Mouse (Mus musculus) myocyte (in vitro differentiated cells): Measurements from ENCODE around the gene C5ar1. TPM values are rescaled to one million over a fixed set of nuclear protein-coding genes. Genes with fewer than 3 reads are reported as not detected.

Experiments
- H3K27me3 ChIP-seq: one replicate; pipeline ENCODE4 v1.6.1; 2011; ENCODE audit not compliant: control insufficient read depth, insufficient read depth, insufficient read length
- H3K36me3 ChIP-seq: one replicate; pipeline ENCODE4 v1.6.1; 2011; ENCODE audit not compliant: control insufficient read depth, insufficient read depth
- H3K4me2 ChIP-seq: one replicate; pipeline ENCODE4 v1.6.1; 2011; ENCODE audit warnings: low read depth, control low read depth
- H3K4me3 ChIP-seq: one replicate; pipeline ENCODE4 v1.5.1; 2011; ENCODE audit warnings: mild to moderate bottlenecking, control low read depth, moderate library complexity
- H3K79me2 ChIP-seq: one replicate; pipeline ENCODE4 v1.6.1; 2011; ENCODE audit not compliant: control insufficient read depth, insufficient read depth
- H3ac ChIP-seq: one replicate; pipeline ENCODE4 v1.6.1; 2011; ENCODE audit not compliant: control insufficient read depth, insufficient read length
- CEBPB ChIP-seq: IDR thresholded peaks from 2 replicates; pipeline ENCODE4 v1.6.1; 2011; ENCODE audit warnings: mild to moderate bottlenecking, moderate library complexity; ENCODE audit not compliant: poor library complexity, insufficient read depth, severe bottlenecking
- E2F4 ChIP-seq: IDR thresholded peaks from one replicate; pipeline ENCODE4 v1.6.1; 2011; ENCODE audit warnings: mild to moderate bottlenecking, control low read depth, moderate library complexity; ENCODE audit not compliant: insufficient read depth
- MAX ChIP-seq: IDR thresholded peaks from one replicate; pipeline ENCODE4 v1.6.1; 2011; ENCODE audit warnings: low read depth, mild to moderate bottlenecking, control low read depth
- MYOD1 ChIP-seq, 3 experiments: IDR thresholded peaks; one replicate each; pipeline ENCODE4 v1.6.1; 2011; ENCODE audit warnings: control low read depth in 2 of 3, low read depth in 2 of 3, mild to moderate bottlenecking in 2 of 3, moderate library complexity in 1 of 3; ENCODE audit not compliant: insufficient read length in 2 of 3, control insufficient read depth in 1 of 3
- MYOG ChIP-seq, 3 experiments: IDR thresholded peaks; one replicate each; pipeline ENCODE4 v1.6.1; 2011; ENCODE audit warnings: control low read depth in 2 of 3, low read depth in 2 of 3, mild to moderate bottlenecking in 2 of 3; ENCODE audit not compliant: insufficient read length in 2 of 3, control insufficient read depth in 1 of 3, insufficient read depth in 1 of 3
- POLR2A ChIP-seq: IDR thresholded peaks from one replicate; pipeline ENCODE4 v1.6.1; 2011; ENCODE audit warnings: low read depth, mild to moderate bottlenecking, control low read depth, moderate library complexity; ENCODE audit not compliant: insufficient read length
- POLR2AphosphoS2 ChIP-seq: IDR thresholded peaks from one replicate; pipeline ENCODE4 v1.6.1; 2011; ENCODE audit warnings: low read depth, control low read depth; ENCODE audit not compliant: insufficient read length
- REST ChIP-seq: IDR thresholded peaks from one replicate; pipeline ENCODE4 v1.6.1; 2011; ENCODE audit warnings: mild to moderate bottlenecking, control low read depth, moderate library complexity; ENCODE audit not compliant: insufficient read depth, insufficient read length
- SRF ChIP-seq: IDR thresholded peaks from one replicate; pipeline ENCODE4 v1.6.1; 2011; ENCODE audit warnings: low read depth; ENCODE audit not compliant: control insufficient read depth, insufficient read length
- TCF12 ChIP-seq: IDR thresholded peaks from one replicate; pipeline ENCODE4 v1.6.1; 2011; ENCODE audit warnings: mild to moderate bottlenecking, control low read depth; ENCODE audit not compliant: poor library complexity, insufficient read depth, severe bottlenecking
- TCF3 ChIP-seq: IDR thresholded peaks from one replicate; pipeline ENCODE4 v1.6.1; 2011; ENCODE audit warnings: low read depth, control low read depth; ENCODE audit not compliant: insufficient read length
- USF1 ChIP-seq: IDR thresholded peaks from one replicate; pipeline ENCODE4 v1.6.1; 2011; ENCODE audit warnings: low read depth, mild to moderate bottlenecking, control low read depth, moderate library complexity
- polyA plus RNA-seq: library from polyadenylated mRNA; unstranded; fragments of >200 nt; fragmentation: generic; extraction: Trizol; gene quantifications from one replicate; pipeline ENCODE4 v1.2.1, GENCODE M21; 2012; ENCODE audit warnings: missing spikeins

Gene C5ar1
- polyA plus RNA-seq, 1 experiment, result not detected

GRCm38 (mm10) chr7:16285450-16286025, 26.2 kb upstream of the C5ar1 start:
- peak overlapping the region; percentile 80 for H3K4me2 ChIP-seq
- H3ac ChIP-seq, result no peak overlapping the region
- H3K4me3 ChIP-seq, result peak overlapping the region; percentile 36
- H3K36me3 ChIP-seq, result peaks cover 12% of the 10 kb centered on the region
- no peaks in the 10 kb centered on the region for H3K27me3 ChIP-seq
- no peak for TF ChIP-seq MYOD1 (IDR thresholded peaks at IDR 0.05; ENCODE audit: control insufficient read depth in 1 of 3, insufficient read length in 2 of 3, low read depth in 2 of 3)
- TF ChIP-seq MAX, result no peak
- no peak for TF ChIP-seq MYOG (IDR thresholded peaks at IDR 0.05; ENCODE audit: control insufficient read depth in 1 of 3, insufficient read depth in 1 of 3, insufficient read length in 2 of 3, low read depth in 2 of 3)
- TF ChIP-seq POLR2AphosphoS2, result no peak
- TF ChIP-seq TCF12, result no peak
- no peak for TF ChIP-seq E2F4
- no peak for TF ChIP-seq POLR2A
- TF ChIP-seq REST, result no peak
- TF ChIP-seq CEBPB, result no peak
- TF ChIP-seq USF1, result no peak
- TF ChIP-seq TCF3, result no peak
- no peak for TF ChIP-seq SRF
- peaks cover 13% of the 10 kb centered on the region for H3K79me2 ChIP-seq

- Histone ChIP-seq H3K79me2 (peaks cover 13% of the 10 kb centered on the region), H3K36me3 (peaks cover 12% of the 10 kb centered on the region), H3K4me2 (peak overlapping the region; percentile 80), H3K27me3 (no peaks in the 10 kb centered on the region), H3K4me3 (peak overlapping the region; percentile 36), H3ac (no peak overlapping the region)
- TF ChIP-seq USF1 (no peak), TCF12 (no peak), SRF (no peak), REST (no peak), TCF3 (no peak)
Observed at GRCm38 (mm10) chr7:16284904-16285303, 25.6 kb upstream of the C5ar1 start.

DNA sequence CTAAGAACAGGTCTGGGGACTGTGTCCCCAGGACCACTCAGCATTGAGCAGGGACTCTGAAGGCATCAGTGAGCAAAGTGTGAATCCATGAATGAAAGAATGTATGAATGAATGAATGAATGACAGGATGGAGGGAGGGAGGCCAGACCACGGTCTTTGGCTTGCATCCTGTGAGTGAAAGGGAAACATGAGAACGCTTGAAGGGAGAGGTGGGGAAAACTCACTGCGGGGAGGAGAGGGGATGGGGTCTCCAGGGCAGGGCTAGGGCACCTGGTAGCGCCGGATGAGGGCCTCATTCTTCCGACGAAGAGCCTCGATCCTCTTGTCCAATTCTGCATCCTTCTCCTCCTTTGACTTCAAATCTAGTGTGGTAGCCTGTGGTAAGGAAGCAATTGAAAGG, 24.7 kb upstream of the C5ar1 start:
- H3K36me3 ChIP-seq, result peaks cover 14% of the 10 kb centered on the region
- TF ChIP-seq REST, result no peak
- no peak for TF ChIP-seq MYOD1 (IDR thresholded peaks at IDR 0.05; ENCODE audit: control insufficient read depth in 1 of 3, insufficient read length in 2 of 3, low read depth in 2 of 3)
- no peak for TF ChIP-seq TCF12
- no peak for TF ChIP-seq MAX
- no peak for TF ChIP-seq SRF
- no peak for TF ChIP-seq USF1
- TF ChIP-seq E2F4, result no peak
- TF ChIP-seq POLR2A, result no peak
- no peak for TF ChIP-seq CEBPB
- TF ChIP-seq TCF3, result no peak
- no peak for TF ChIP-seq MYOG (IDR thresholded peaks at IDR 0.05; ENCODE audit: control insufficient read depth in 1 of 3, insufficient read depth in 1 of 3, insufficient read length in 2 of 3, low read depth in 2 of 3)
- no peak for TF ChIP-seq POLR2AphosphoS2

GRCm38 (mm10) chr7:16282334-16282733, 23.0 kb upstream of the C5ar1 start:
- Histone ChIP-seq H3K27me3 (no peaks in the 10 kb centered on the region), H3ac (no peak overlapping the region), H3K4me3 (no peak overlapping the region), H3K79me2 (peaks cover 13% of the 10 kb centered on the region), H3K4me2 (no peak overlapping the region), H3K36me3 (peaks cover 14% of the 10 kb centered on the region)
- TF ChIP-seq SRF, result no peak
- no peak for TF ChIP-seq MYOD1 (IDR thresholded peaks at IDR 0.05; ENCODE audit: control insufficient read depth in 1 of 3, insufficient read length in 2 of 3, low read depth in 2 of 3)
- no peak for TF ChIP-seq CEBPB
- no peak for TF ChIP-seq REST
- no peak for TF ChIP-seq TCF12
- TF ChIP-seq MYOG (IDR thresholded peaks at IDR 0.05; ENCODE audit: control insufficient read depth in 1 of 3, insufficient read depth in 1 of 3, insufficient read length in 2 of 3, low read depth in 2 of 3), result no peak
- no peak for TF ChIP-seq E2F4

More for the DNA sequence above, 24.7 kb upstream of the C5ar1 start:
- peaks cover 13% of the 10 kb centered on the region for H3K79me2 ChIP-seq
- no peak overlapping the region for H3K4me3 ChIP-seq
- H3K4me2 ChIP-seq, result no peak overlapping the region
- no peaks in the 10 kb centered on the region for H3K27me3 ChIP-seq
- no peak overlapping the region for H3ac ChIP-seq

DNA sequence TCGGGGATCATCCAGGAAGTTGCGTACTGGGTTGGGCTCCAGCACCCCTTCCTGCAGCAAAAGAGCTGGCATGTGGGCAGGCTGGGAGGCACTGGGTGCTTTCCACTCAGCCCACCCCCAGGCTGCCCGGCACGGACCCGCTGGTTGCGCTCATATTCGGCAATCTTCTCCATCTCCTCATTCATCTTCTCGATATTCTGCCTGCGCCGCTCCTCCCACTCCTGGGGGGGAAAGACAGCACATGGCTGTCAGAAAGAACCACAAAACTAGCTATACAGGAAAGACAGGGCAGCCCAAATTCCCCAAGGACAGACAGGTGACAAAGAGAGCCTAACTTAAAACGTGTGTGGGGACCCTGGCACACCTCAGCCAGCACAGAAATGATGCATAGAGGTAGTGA, 21.4 kb upstream of the C5ar1 start:
- Histone ChIP-seq H3K4me3 (no peak overlapping the region), H3K27me3 (no peaks in the 10 kb centered on the region), H3K79me2 (peaks cover 13% of the 10 kb centered on the region), H3K36me3 (peaks cover 19% of the 10 kb centered on the region), H3ac (no peak overlapping the region), H3K4me2 (no peak overlapping the region)
- TF ChIP-seq REST (no peak), CEBPB (no peak), MAX (no peak), MYOD1 (IDR thresholded peaks at IDR 0.05; ENCODE audit: control insufficient read depth in 1 of 3, insufficient read length in 2 of 3, low read depth in 2 of 3) (no peak), POLR2A (no peak), POLR2AphosphoS2 (no peak), E2F4 (no peak), TCF12 (no peak), USF1 (no peak), SRF (no peak), TCF3 (no peak), MYOG (IDR thresholded peaks at IDR 0.05; ENCODE audit: control insufficient read depth in 1 of 3, insufficient read depth in 1 of 3, insufficient read length in 2 of 3, low read depth in 2 of 3) (no peak)
